Mouse (Mus musculus) cerebellum, adult 9-11 months (tissue): ENCODE data around the gene Clhc1.

Experiments used
- DNase-seq: peaks from one replicate; pipeline ENCODE4 v3.0.0; 2022

Clhc1 gene

DNA sequence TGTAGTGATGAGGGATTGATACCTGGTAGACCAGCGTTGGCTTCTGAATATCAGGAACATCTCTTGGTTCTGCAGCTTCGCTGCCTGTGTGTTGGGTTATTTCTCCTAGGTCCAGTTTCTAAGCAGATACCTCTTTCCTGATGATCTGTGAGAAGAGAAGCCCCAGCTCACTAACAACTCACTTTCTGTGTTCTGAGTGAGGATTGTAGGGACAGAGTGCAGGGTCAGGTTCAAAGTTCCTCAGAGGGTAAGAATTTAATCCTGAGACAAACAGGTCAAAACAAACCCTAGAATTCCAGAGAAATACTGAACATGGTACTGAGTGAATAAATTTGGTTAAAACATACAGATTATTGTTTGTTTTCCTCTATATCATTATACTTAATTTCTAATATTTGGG, 15.7 kb downstream of the Clhc1 start:
- no peak for DNase-seq

GRCm38 (mm10) chr11:29571536-29571935, 23.8 kb downstream of the Clhc1 start:
- DNase-seq: no peak

- no peak for DNase-seq
Measured at GRCm38 (mm10) chr11:29572656-29573055, 24.9 kb downstream of the Clhc1 start.

GRCm38 (mm10) chr11:29579610-29580009, 31.9 kb downstream of the Clhc1 start:
- DNase-seq: no peak

DNA sequence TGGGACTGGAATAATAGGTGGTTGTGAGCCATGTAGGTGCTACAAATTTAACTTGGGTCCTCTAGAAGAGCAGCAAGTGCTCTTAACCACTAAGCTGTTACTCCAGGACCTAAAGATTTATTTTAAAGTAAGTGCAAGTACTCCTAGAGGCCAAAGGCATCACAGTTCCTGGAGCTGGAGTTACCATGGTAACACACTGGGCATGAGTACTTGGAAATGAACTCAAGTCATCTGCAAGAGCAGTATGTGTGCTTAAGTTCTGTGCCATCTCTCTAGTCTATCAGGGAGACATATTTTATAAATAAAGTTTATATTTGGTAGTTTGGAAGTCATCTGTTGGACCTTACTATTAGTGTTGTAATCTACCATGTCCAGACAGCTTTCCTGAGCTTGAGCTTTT, 47.5 kb downstream of the Clhc1 start:
- DNase-seq: no peak

- DNase-seq: no peak
Measured at GRCm38 (mm10) chr11:29597159-29597558, 49.4 kb downstream of the Clhc1 start.

DNA sequence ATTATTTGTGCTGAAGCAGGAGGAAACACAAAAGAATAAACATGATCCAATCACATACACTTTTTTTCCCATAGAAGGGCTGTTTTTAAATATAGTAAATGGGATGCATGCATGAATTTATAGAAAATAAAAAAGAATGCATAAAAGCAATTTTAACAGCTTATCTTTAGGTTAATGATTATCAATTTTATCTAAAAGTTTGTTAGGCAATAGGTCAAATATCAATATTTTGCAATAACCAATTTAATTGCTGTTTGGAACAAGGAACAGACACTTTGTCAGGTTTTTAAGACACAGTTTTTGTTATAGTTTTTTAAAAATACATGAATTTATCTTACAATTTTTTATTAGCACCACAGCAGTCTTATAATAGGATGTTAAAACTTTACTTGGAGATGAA, 51.2 kb downstream of the Clhc1 start:
- no peak for DNase-seq

DNA sequence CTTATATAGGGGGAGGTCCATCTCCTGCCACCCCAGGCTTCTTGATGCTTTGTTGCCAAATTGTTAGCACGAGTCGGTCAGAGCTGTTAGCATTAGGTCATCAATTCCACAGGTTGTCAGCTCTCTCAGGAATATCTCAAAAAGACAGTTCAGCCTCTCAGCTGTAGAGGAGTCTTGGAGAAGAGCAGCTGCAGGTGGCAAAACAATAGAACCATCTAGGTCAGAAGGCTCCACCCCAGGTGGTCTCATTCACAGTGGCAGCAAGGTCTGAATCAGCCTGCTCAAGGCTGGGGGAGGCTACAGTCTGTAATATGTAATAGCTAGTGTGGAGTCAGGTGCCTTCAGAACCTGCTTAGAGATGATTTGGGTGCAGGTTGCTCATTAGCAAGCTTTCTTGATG, 55.8 kb downstream of the Clhc1 start:
- DNase-seq: no peak

DNA sequence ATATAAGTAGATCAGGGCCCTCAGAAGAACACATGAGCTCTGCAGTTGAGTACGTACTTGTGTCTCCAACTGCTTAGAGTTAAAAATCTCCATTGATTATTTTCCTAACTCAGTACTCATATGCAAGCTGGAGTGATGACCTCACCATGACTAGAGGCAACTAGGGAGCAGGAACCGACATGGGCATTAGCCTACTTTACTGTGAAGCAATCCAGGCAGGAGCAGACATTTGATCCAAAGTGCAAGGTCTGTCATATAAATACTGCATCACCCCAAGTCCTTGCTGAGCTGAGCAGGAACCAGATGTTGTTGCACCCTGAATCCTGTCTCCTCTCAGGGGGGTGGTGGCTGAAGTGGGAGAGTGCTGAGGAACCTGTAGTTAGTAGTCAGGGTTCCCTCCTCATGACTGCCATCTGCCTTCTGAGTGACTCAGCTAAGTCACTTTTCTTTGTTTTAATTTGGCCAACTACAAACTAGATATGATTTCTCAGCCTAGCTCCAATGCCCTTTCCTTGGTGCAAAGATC, 59.8 kb downstream of the Clhc1 start:
- no peak for DNase-seq

DNA sequence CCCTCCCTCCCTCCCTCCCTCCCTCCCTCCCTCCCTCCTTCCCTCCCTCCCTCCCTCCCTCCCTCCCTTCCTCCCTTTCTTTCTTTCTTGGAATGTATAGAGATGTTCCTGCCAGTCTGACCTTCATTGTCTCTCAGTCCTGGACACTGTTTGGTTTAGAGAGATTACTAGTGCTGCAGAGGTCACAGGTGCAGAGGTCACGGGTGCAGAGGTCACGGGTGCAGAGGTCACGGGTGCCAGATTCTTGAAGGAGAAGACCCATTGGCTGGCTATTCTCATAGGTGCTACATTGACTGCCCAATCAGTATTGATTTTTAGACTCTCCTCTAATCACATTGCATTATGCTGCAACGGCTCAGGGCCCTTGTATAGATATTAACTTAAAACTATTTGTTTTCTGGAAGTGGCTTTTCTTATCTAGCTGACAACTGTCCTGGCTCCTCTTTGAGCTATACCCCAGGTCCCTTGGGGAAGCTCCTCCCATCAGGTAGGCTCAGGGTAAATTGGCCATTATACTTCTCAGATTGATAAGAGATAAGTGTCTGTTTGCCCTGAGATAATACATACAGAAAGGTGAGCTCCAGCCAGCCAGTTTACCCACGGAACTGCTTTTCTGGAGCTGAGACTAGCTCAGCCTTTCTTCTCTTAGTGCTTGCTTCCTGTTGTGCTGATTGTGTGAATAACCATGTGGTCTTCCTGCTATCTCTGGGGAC, 62.2 kb downstream of the Clhc1 start:
- no peak for DNase-seq

DNA sequence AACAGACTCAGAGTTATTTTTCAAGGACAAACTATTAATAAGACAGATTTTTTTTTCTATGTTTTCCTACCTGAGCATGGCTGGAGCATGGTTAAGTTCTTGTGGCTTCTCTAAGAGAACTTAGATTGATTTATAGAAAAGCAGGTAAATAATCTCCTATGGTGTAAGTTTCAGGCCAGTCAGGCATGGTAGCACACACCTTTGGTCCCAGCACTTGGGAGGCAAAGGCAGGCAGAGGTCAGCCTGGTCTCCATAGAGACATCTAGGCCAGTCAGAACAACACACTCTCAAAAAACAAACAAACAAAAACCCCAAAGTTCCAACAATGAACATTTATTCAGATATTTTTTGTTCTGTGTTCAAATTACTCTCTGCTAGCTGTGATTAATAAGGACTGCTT, 64.3 kb downstream of the Clhc1 start:
- no peak for DNase-seq

DNA sequence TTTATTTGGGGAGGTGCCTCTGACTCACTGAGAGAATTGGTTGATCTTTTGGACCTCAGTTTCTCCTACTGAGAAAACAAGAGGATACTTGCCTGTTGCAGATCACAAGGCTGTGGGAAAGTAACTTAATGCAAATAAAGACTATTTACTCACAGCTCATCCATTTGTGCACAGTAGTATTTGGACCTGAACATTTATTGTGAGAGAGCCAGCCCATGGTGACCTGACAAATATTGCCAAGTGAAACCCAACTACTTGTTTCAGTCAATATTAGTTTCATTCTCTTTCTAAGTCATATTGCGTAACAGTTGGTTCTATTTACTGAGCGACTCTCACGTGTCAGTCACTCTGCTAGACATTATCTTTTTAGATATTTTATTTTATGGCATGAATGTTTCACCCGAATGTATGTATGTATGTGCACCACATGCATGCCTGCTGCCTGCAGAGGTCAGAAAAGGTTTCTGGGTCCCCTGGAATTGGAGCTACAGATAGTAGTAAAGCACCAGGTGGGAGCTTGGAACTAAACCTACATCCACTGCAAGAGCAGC, 65.5 kb downstream of the Clhc1 start:
- no peak for DNase-seq

DNA sequence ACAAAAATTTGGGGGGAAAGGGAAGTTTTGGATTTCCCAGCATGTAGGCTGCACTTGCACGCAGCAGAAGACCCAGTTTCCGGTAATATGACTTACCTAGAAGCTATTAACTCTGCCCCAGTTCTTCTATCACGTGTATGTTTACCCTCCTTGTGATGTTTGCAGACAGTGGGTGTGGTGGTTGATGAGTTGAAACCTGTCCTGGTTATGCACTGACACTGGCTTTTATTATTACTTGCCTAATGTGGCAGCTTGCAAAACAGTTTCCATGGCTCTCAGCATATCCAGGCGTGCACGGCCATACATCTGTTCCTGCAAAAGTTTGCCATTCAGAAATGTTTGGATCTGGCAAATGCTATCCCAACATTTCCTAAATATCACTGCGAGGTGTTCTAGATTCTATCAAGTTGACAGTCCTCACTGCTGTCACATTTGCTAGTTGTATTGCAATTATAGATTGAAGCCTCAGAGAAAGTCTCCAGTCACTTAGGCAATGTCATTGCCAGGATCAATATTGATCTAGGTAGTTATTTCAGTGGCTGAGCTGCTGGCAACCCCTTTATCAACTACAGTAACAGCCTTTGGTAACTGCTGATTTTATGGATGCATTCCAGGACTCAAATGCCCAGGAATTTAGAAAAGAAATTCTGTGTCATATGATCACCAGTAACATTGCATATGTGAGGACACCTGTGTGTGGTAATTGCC, 66.6 kb downstream of the Clhc1 start:
- no peak for DNase-seq

GRCm38 (mm10) chr11:29622030-29622790, 74.5 kb downstream of the Clhc1 start:
- peak; percentile 26 for DNase-seq

- DNase-seq: no peak
Measured at GRCm38 (mm10) chr11:29623327-29623726, 75.6 kb downstream of the Clhc1 start.

DNA sequence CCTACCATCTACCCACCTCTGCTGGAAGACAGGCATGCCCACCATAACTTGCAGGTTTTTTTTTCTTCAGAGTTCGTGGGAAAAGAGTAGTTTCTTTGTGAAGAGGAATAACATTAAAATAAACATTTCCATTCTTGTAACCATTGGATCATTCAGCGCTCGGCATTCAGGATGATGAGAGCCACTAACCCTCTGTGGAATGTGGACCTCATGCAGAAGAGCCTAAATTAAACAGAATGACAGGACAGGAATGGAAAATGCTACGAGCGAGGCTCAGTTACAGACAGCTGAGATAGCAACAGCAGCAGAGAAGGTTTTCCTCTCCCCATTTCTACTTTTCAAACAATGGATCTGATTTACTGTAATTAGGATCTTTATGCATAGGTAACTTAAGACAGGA, 78.8 kb downstream of the Clhc1 start:
- no peak for DNase-seq

DNA sequence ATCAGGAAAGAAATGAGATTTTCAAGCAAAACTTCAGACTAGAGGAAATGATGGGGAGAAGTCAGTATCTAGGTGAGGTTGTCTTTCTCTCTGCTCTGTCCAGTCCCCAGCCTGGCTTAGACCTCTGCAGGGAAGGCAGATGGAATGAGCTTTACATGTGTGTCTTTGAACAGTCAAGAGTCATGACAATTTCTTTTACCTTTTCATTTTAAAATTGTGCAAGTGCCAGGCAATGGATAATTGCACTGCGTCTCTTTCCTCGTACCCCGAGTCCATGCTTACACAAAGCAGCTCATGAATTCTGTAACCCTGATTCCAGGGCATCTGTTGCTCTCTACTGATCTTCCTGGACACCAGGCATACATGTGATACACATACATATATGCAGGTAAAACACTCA, 80.0 kb downstream of the Clhc1 start:
- no peak for DNase-seq
